ENCODE assay signal across 8 mouse cellular contexts in the genomic region with DNA sequence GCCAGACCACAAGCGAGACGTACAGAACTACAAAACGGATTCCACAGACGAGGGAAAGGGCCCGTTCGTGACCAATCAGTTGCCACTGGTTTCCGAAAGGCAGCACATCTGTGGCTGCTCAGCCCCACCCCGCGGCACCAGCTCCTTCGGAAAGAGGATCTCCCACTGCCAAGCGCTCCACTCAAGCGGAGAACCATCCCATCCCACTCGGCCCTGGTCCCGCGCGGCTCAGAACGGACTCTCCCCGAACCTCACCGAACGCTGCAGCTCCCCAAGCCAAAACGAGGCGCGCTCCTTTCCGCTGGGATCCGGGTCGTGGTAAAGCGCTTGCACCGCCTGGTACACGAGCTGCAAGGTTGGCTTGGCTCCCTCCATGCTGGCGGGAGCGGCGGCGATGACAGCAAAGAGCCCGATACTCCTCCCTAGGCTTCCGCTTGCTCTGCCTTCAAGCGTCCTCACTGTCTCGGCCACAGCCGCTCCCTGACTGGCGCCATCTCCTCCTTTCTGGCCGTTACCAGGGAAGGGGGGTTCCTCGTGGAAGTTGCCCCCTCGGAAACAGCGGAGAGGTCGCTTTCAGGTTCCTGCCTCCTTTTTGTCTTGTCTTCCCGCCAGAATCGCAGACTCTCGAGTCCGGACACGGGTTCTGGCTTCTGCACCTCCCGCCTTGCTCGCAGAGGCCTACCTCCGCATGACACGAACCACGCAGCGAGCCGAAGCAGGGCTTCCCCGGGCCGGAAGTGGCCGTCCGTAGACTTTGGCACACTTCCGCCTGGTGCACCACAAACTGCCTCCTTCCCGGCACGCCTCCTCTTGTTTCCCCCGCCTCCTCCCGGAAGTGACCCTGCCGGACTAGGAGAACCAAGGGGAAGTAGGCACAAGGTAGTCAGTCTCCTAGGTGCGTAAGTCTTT. TPM values are rescaled to one million over a fixed set of nuclear protein-coding genes. Genes with fewer than 3 reads are reported as not detected.
DNase-seq lines count a peak whose midpoint lies in the region; ATAC-seq and TF ChIP-seq lines count a peak whose summit lies in the region.

A gene (minus strand): TSS at position 777 of the 909 bp plus-strand sequence.

- peak; percentile 97 for ATAC-seq in G1E (ENCODE audit: extremely low read depth, insufficient number of reproducible peaks, low FRiP score, poor library complexity, severe bottlenecking)
- peak; percentile 97 for ATAC-seq in forebrain, embryonic 16.5 days
- peak; percentile 99 for ATAC-seq in lung, embryonic 14.5 days (ENCODE audit: insufficient read depth)

- H3K9ac ChIP-seq in forebrain, embryonic 16.5 days (replicated peaks; ENCODE audit: low read depth, low read length) = peak within 1 kb of the TSS; percentile 80
- H3K9ac ChIP-seq in lung, embryonic 14.5 days = peak within 1 kb of the TSS; percentile 93

- peaks cover 6% of the 10 kb centered on the region for H3K27me3 ChIP-seq in G1E (ENCODE audit: insufficient read depth, low read length)
- H3K27me3 ChIP-seq in forebrain, embryonic 16.5 days (replicated peaks; ENCODE audit: control insufficient read depth, insufficient read depth, low read length) = no peaks in the 10 kb centered on the region
- H3K27me3 ChIP-seq in lung, embryonic 14.5 days (ENCODE audit: insufficient read depth, low read length) = no peaks in the 10 kb centered on the region
- no peaks in the 10 kb centered on the region for H3K27me3 ChIP-seq in thymus, adult 2 months (ENCODE audit: control insufficient read depth, insufficient read depth, low read length)

- H3K9me3 ChIP-seq in G1E (replicated peaks) = no peaks in the 10 kb centered on the region
- no peaks in the 10 kb centered on the region for H3K9me3 ChIP-seq in forebrain, embryonic 16.5 days (ENCODE audit: control insufficient read depth, low read length)
- H3K9me3 ChIP-seq in lung, embryonic 14.5 days (ENCODE audit: low read depth, low read length) = no peaks in the 10 kb centered on the region

- TF ChIP-seq POLR2A in olfactory bulb, adult 2 months (IDR thresholded peaks at IDR 0.05; ENCODE audit: insufficient read depth, low read depth, low read length) = 0 out of 2 replicates have a peak, but pooled peaks have one; percentile 7
- TF ChIP-seq POLR2A in thymus, adult 2 months (IDR thresholded peaks at IDR 0.05; ENCODE audit: control insufficient read depth, extremely low read depth, insufficient read depth, low read length, poor library complexity) = no peak

- H3K36me3 ChIP-seq in G1E (replicated peaks) = peaks cover 16% of the 10 kb centered on the region
- no peaks in the 10 kb centered on the region for H3K36me3 ChIP-seq in forebrain, embryonic 16.5 days (ENCODE audit: control insufficient read depth, insufficient read depth)
- no peaks in the 10 kb centered on the region for H3K36me3 ChIP-seq in lung, embryonic 14.5 days (ENCODE audit: insufficient read depth)
- H3K36me3 ChIP-seq in thymus, adult 2 months (ENCODE audit: control insufficient read depth, insufficient read depth, low read length) = no peaks in the 10 kb centered on the region

- intact Hi-C loops in heart, postnatal 36 days (cut with DNase I) = no loop called here

- H3K27ac ChIP-seq in forebrain, embryonic 16.5 days (ENCODE audit: low read length) = peak within 1 kb of the TSS; percentile 93
- H3K27ac ChIP-seq in layer of hippocampus, adult 2 months = peak within 1 kb of the TSS; percentile 91
- H3K27ac ChIP-seq in lung, embryonic 14.5 days (ENCODE audit: low read depth) = peak within 1 kb of the TSS; percentile 90
- peak within 1 kb of the TSS; percentile 84 for H3K27ac ChIP-seq in olfactory bulb, adult 2 months (ENCODE audit: insufficient read depth, low read depth, low read length)
- H3K27ac ChIP-seq in thymus, adult 2 months (ENCODE audit: control insufficient read depth, insufficient read depth, low read length) = peak within 1 kb of the TSS; percentile 71

- peaks cover 16% of the 10 kb centered on the region for H3K4me1 ChIP-seq in G1E (ENCODE audit: insufficient read depth, low read depth, low read length)
- H3K4me1 ChIP-seq in forebrain, embryonic 16.5 days (replicated peaks; ENCODE audit: control insufficient read depth, insufficient read depth, low read length) = peaks cover 16% of the 10 kb centered on the region
- H3K4me1 ChIP-seq in lung, embryonic 14.5 days (ENCODE audit: insufficient read depth) = 0 out of 2 replicates have a peak, but pooled peaks cover 6% of the 10 kb centered on the region
- H3K4me1 ChIP-seq in olfactory bulb, adult 2 months (ENCODE audit: control insufficient read depth, insufficient read depth, low read length) = no peaks in the 10 kb centered on the region
- H3K4me1 ChIP-seq in thymus, adult 2 months (replicated peaks; ENCODE audit: control insufficient read depth, insufficient read depth, low read length) = no peaks in the 10 kb centered on the region

- DNase-seq in G1E (ENCODE audit: low spot score) = peak; percentile 81
- DNase-seq in cerebellum, adult 18-20 months = peak; percentile 95 to 96
- peak; percentile 92 to 94 for DNase-seq in heart, postnatal 36 days
- peak; percentile 93 for DNase-seq in layer of hippocampus, adult 2 months (ENCODE audit: low spot score in 2 of 2)
- DNase-seq in lung, embryonic 14.5 days = peak; percentile 96
- peak; percentile 90 for DNase-seq in thymus, adult 2 months

- WGBS in forebrain, embryonic 16.5 days = under 1% methylated on average over 67 of the region's 67 CpGs
- WGBS in lung, embryonic 14.5 days = under 1% methylated on average over 67 of the region's 67 CpGs
- under 1% methylated on average over 67 of the region's 67 CpGs for WGBS in olfactory bulb, adult 2 months
- WGBS in thymus, adult 2 months = under 1% methylated on average over 67 of the region's 67 CpGs

- H3K4me3 ChIP-seq in G1E (ENCODE audit: low read depth, low read length) = peak within 1 kb of the TSS; percentile 97
- peak within 1 kb of the TSS; percentile 91 for H3K4me3 ChIP-seq in forebrain, embryonic 16.5 days (replicated peaks; ENCODE audit: low read length)
- peak within 1 kb of the TSS; percentile 94 for H3K4me3 ChIP-seq in layer of hippocampus, adult 2 months
- H3K4me3 ChIP-seq in lung, embryonic 14.5 days (ENCODE audit: low read depth, low read length) = peak within 1 kb of the TSS; percentile 99
- H3K4me3 ChIP-seq in olfactory bulb, adult 2 months (ENCODE audit: insufficient read depth, low read depth, low read length) = peak within 1 kb of the TSS; percentile 68
- H3K4me3 ChIP-seq in thymus, adult 2 months (ENCODE audit: control insufficient read depth, insufficient read depth, low read length) = peak within 1 kb of the TSS; percentile 68

- H3K4me2 ChIP-seq in forebrain, embryonic 16.5 days (ENCODE audit: low read length) = peak within 1 kb of the TSS; percentile 93
- H3K4me2 ChIP-seq in lung, embryonic 14.5 days = peak within 1 kb of the TSS; percentile 82

- no peak for TF ChIP-seq CTCF in G1E (IDR thresholded peaks at IDR 0.05; ENCODE audit: low read depth, low read length)
- no peak for TF ChIP-seq CTCF in layer of hippocampus, adult 2 months (conservative IDR thresholded peaks at IDR 0.05)
- no peak for TF ChIP-seq CTCF in lung, embryonic 14.5 days (IDR thresholded peaks at IDR 0.05; ENCODE audit: low read depth)
- TF ChIP-seq CTCF in olfactory bulb, adult 2 months (IDR thresholded peaks at IDR 0.05; ENCODE audit: insufficient read depth, low read depth, low read length) = no peak
- TF ChIP-seq CTCF in thymus, adult 2 months (IDR thresholded peaks at IDR 0.05; ENCODE audit: borderline replicate concordance, control insufficient read depth, extremely low read depth, insufficient read depth, low read length, poor library complexity) = peak; percentile 53; the same call in 1 of the 2 replicates

RNA-seq across cellular contexts. Expression of the gene that starts here (rescaled TPM):
- total RNA-seq in G1E (2014; fragmentation: Nextera tagmentation) (156 and 177 TPM in 2 replicates), G1E (2017) (84.3 and 93.2 TPM in 2 replicates)
- polyA plus RNA-seq in G1E (2012) = 56.4 and 63.5 TPM in 2 replicates
- polyA plus RNA-seq in forebrain, embryonic 16.5 days (2015; fragmentation: Nextera tagmentation; extraction: Ambion mirVana) = 116 and 128 TPM in 2 replicates
- 10 to 100 TPM; 43.0 to 43.6 TPM for total RNA-seq in heart, postnatal 36 days (2021)
- total RNA-seq in layer of hippocampus, adult 2 months (2021) = 10 to 100 TPM; 65.7 to 72.7 TPM
- 96.1 and 99.3 TPM in 2 replicates for polyA plus RNA-seq in lung, embryonic 14.5 days (2014; fragmentation: Nextera tagmentation; extraction: Ambion mirVana)
- polyA plus RNA-seq in olfactory bulb, adult 2 months (2012; ENCODE audit: insufficient read depth, insufficient read length, low replicate concordance, missing spikeins) = 290 TPM in 1 of 2 replicates, not detected in the other
- 62.6 and 63.7 TPM in 2 replicates for polyA plus RNA-seq in thymus, adult 2 months (2012; rRNA removed)

Comparison
In these comparisons a context has a peak if more than half of its experiments do, and no peak if none do; other contexts are left out.
1. Peak in every context shown above with its lines: DNase-seq, ATAC-seq, H3K4me3 ChIP-seq and H3K27ac ChIP-seq.